Comparison of ENCODE assay signal across 12 mouse cellular contexts in the genomic region with DNA sequence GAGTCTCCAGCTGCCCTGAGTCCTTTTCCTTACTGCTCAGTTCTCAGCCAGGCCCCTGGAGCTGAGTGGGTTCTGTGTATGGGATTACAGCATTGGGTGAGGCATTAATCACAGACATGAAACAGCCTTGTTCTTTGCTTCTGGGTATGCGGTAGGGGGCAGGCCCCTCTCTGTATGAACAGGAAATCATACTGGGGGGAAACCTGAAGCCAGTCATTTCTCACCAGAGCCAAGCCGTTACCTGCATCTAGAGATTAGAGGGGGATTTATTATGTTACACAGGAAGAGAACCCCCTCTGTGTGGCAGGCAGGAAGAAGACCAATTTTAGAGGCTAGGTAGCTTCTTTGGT. TPM values are rescaled to one million over a fixed set of nuclear protein-coding genes. Genes with fewer than 3 reads are reported as not detected.
DNase-seq lines count a peak whose midpoint lies in the region; ATAC-seq and TF ChIP-seq lines count a peak whose summit lies in the region.
"Had no signal": no experiment of that assay in that cellular context is flagged by ENCODE, and none has a peak within 500 bp of the region (broad histone marks: within the 10 kb centered on the region; RNA-seq: fewer than 3 reads in every experiment).

No protein-coding gene starts in this region.

- H3K36me3 ChIP-seq in forebrain, embryonic 12.5 days (replicated peaks) = no peaks in the 10 kb centered on the region
- H3K36me3 ChIP-seq in forebrain, postnatal 0 days (ENCODE audit: insufficient read depth) = no peaks in the 10 kb centered on the region
- H3K36me3 ChIP-seq in kidney, embryonic 14.5 days (ENCODE audit: control insufficient read depth, insufficient read depth, low read length) = no peaks in the 10 kb centered on the region
- H3K36me3 ChIP-seq in myocyte (ENCODE audit: control insufficient read depth, insufficient read depth) = no peaks in the 10 kb centered on the region
- H3K36me3 ChIP-seq: liver, embryonic 13.5 days had no signal

- no peak overlapping the region for H3K4me3 ChIP-seq in forebrain, embryonic 12.5 days (replicated peaks)
- H3K4me3 ChIP-seq in forebrain, postnatal 0 days (ENCODE audit: low read depth, low read length) = no peak overlapping the region
- no peak overlapping the region for H3K4me3 ChIP-seq in kidney, embryonic 14.5 days (ENCODE audit: low read length)
- no peak overlapping the region for H3K4me3 ChIP-seq in myocyte
- H3K4me3 ChIP-seq: liver, embryonic 13.5 days had no signal

- H3K79me2 ChIP-seq in myocyte (ENCODE audit: control insufficient read depth, insufficient read depth) = no peaks in the 10 kb centered on the region

- ATAC-seq in forebrain, embryonic 12.5 days (ENCODE audit: low FRiP score) = 0 out of 2 replicates have a peak, but pooled peaks have one; percentile 33
- ATAC-seq in forebrain, postnatal 0 days = no peak
- peak; percentile 21; the same call in 1 of the 2 replicates for ATAC-seq in kidney, embryonic 14.5 days (ENCODE audit: low FRiP score, low TSS enrichment)

- DNase-seq in forebrain, postnatal 0 days = no peak
- DNase-seq in kidney, postnatal 14 days = no peak
- DNase-seq in forelimb bud, embryonic 11.5 days (ENCODE audit: low read depth, low spot score) = peak; percentile 53
- no peak for DNase-seq in adrenal gland, postnatal 4 days (ENCODE audit: low spot score in 2 of 2)
- no peak for DNase-seq in urinary bladder, postnatal 14 days (ENCODE audit: low spot score)
- DNase-seq: layer of hippocampus, adult 9-11 months; liver, embryonic 13.5 days; thymus, adult 18-20 months had no signal

- no peak overlapping the region for H3K27ac ChIP-seq in forebrain, embryonic 12.5 days
- H3K27ac ChIP-seq in forebrain, postnatal 0 days (ENCODE audit: low read depth, low read length) = no peak overlapping the region
- H3K27ac ChIP-seq in kidney, embryonic 14.5 days (ENCODE audit: low read depth, low read length) = peak overlapping the region; percentile 44; the same call in 1 of the 2 replicates
- H3K27ac ChIP-seq: liver, embryonic 13.5 days had no signal

- WGBS in forebrain, embryonic 12.5 days = 51% methylated on average over 2 of the region's 2 CpGs
- WGBS in forebrain, postnatal 0 days = 38% methylated on average over 2 of the region's 2 CpGs
- whole genome bisulfite sequencing in kidney, embryonic 14.5 days = 6% methylated on average over 2 of the region's 2 CpGs

- H3K9me3 ChIP-seq in forebrain, embryonic 12.5 days = peaks cover 7% of the 10 kb centered on the region; the same call in 1 of the 2 replicates
- 0 out of 2 replicates have a peak, but pooled peaks cover 6% of the 10 kb centered on the region for H3K9me3 ChIP-seq in forebrain, postnatal 0 days (ENCODE audit: low read length)
- H3K9me3 ChIP-seq in kidney, embryonic 14.5 days (ENCODE audit: control insufficient read depth, low read length) = peaks cover 6% of the 10 kb centered on the region; the same call in 1 of the 2 replicates
- H3K9me3 ChIP-seq: liver, embryonic 13.5 days had no signal

- no peak for TF ChIP-seq POLR2A in myocyte (IDR thresholded peaks at IDR 0.05; ENCODE audit: insufficient read length, low read depth)

- H3K27me3 ChIP-seq in forebrain, embryonic 12.5 days = peaks cover 89% of the 10 kb centered on the region
- peaks cover 43% of the 10 kb centered on the region for H3K27me3 ChIP-seq in forebrain, postnatal 0 days (ENCODE audit: insufficient read depth, low read length)
- no peaks in the 10 kb centered on the region; the same call in 1 of the 2 replicates for H3K27me3 ChIP-seq in kidney, embryonic 14.5 days (ENCODE audit: control insufficient read depth, insufficient read depth, low read length)
- H3K27me3 ChIP-seq in myocyte (ENCODE audit: control insufficient read depth, insufficient read depth, insufficient read length) = no peaks in the 10 kb centered on the region
- H3K27me3 ChIP-seq: liver, embryonic 13.5 days had no signal

- TF ChIP-seq CTCF in forebrain, postnatal 0 days (IDR thresholded peaks at IDR 0.05; ENCODE audit: low read depth) = no peak

- H3K4me1 ChIP-seq in forebrain, embryonic 12.5 days = peaks cover 27% of the 10 kb centered on the region
- H3K4me1 ChIP-seq in forebrain, postnatal 0 days (ENCODE audit: insufficient read depth) = 0 out of 2 replicates have a peak, but pooled peaks cover 8% of the 10 kb centered on the region
- peaks cover 30% of the 10 kb centered on the region for H3K4me1 ChIP-seq in kidney, embryonic 14.5 days (ENCODE audit: control insufficient read depth, insufficient read depth, low read length)
- H3K4me1 ChIP-seq: liver, embryonic 13.5 days had no signal

- peak overlapping the region; percentile 37 for H3K4me2 ChIP-seq in forebrain, embryonic 12.5 days
- no peak overlapping the region for H3K4me2 ChIP-seq in forebrain, postnatal 0 days (ENCODE audit: low read depth)
- peak overlapping the region; percentile 19; the same call in 1 of the 2 replicates for H3K4me2 ChIP-seq in kidney, embryonic 14.5 days (replicated peaks; ENCODE audit: low read depth, low read length)
- H3K4me2 ChIP-seq in myocyte (ENCODE audit: low read depth) = peak overlapping the region; percentile 59
- H3K4me2 ChIP-seq: liver, embryonic 13.5 days had no signal

- no peak overlapping the region for H3K9ac ChIP-seq in forebrain, embryonic 12.5 days
- no peak overlapping the region for H3K9ac ChIP-seq in forebrain, postnatal 0 days
- no peak overlapping the region for H3K9ac ChIP-seq in kidney, embryonic 14.5 days (ENCODE audit: low read depth, low read length)
- H3K9ac ChIP-seq: liver, embryonic 13.5 days had no signal

- no peak overlapping the region for H3ac ChIP-seq in myocyte (ENCODE audit: control insufficient read depth, insufficient read length)

TF ChIP-seq in myocyte, 11 proteins besides CTCF, POLR2A, EP300 and RAD21:
- TF ChIP-seq MYOD1 (IDR thresholded peaks at IDR 0.05; ENCODE audit: control insufficient read depth in 1 of 3, insufficient read length in 2 of 3, low read depth in 2 of 3) (no peak), MAX (IDR thresholded peaks at IDR 0.05; ENCODE audit: low read depth) (no peak), E2F4 (IDR thresholded peaks at IDR 0.05; ENCODE audit: insufficient read depth) (no peak), USF1 (IDR thresholded peaks at IDR 0.05; ENCODE audit: low read depth) (no peak)

RNA-seq across cellular contexts. Expression of a gene that starts 43.1 kb away (rescaled TPM):
- 0.93 and 1.4 TPM in 2 replicates for polyA plus RNA-seq in forebrain, embryonic 12.5 days (2016; fragmentation: Nextera tagmentation; extraction: Ambion mirVana)
- 0.69 TPM in 1 of 2 replicates, not detected in the other for total RNA-seq in forebrain, postnatal 0 days (2014; rRNA removed)
- polyA plus RNA-seq in forebrain, postnatal 0 days (2015; fragmentation: Nextera tagmentation; extraction: Ambion mirVana) = 0.74 and 1.6 TPM in 2 replicates
- 1.2 TPM in 2 replicates for polyA plus RNA-seq in kidney, embryonic 14.5 days (2014; fragmentation: Nextera tagmentation; extraction: Ambion mirVana)
- polyA plus RNA-seq in myocyte (2012; fragmentation: generic; extraction: Trizol) = 1.8 TPM
- under 1 TPM in 1 of 2 experiments, not detected in 1; 0.68 TPM for total RNA-seq in adrenal gland, postnatal 4 days (2021)
- total RNA-seq: monocyte, adult 5-6 weeks had no signal
